Mouse (Mus musculus): ENCODE data around the gene 4931409K22Rik. TPM values are rescaled to one million over a fixed set of nuclear protein-coding genes. Genes with fewer than 3 reads are reported as not detected.
"Not testable (repeated sequence)": the region's sequence is repeated elsewhere in the genome, so short reads cannot be mapped to it uniquely, and the experiment has no call there.

The 4931409K22Rik gene
- polyA plus RNA-seq, 1 experiment from 2014 or later: not detected

GRCm38 (mm10) chr5:24576801-24577182, 20.2 kb upstream of the 4931409K22Rik start:
- peak; percentile 8 for ATAC-seq (ENCODE audit: low read depth)
- peak overlapping the region; percentile 42 for H3K27ac ChIP-seq (replicated peaks; ENCODE audit: low read depth, low read length)
- DNase-seq (ENCODE audit: low spot score): no peak

GRCm38 (mm10) chr5:24575948-24576347, 19.3 kb upstream of the 4931409K22Rik start:
- H3K4me2 ChIP-seq (ENCODE audit: low read depth, low read length): peak overlapping the region; percentile 70
- DNase-seq (ENCODE audit: low spot score) (no peak), ATAC-seq (ENCODE audit: low read depth) (no peak)
- H3K27ac ChIP-seq (replicated peaks; ENCODE audit: low read depth, low read length): no peak overlapping the region
- no peaks in the 10 kb centered on the region for H3K9me3 ChIP-seq (ENCODE audit: control insufficient read depth, low read length)
- 88% methylated on average over 1 of the region's 1 CpGs for WGBS
- H3K27me3 ChIP-seq (replicated peaks; ENCODE audit: control insufficient read depth, insufficient read depth, low read length): no peaks in the 10 kb centered on the region
- H3K4me1 ChIP-seq (ENCODE audit: control insufficient read depth, insufficient read depth, low read length): peaks cover 14% of the 10 kb centered on the region
- H3K36me3 ChIP-seq (ENCODE audit: control insufficient read depth, insufficient read depth, low read length): peaks cover 44% of the 10 kb centered on the region
- H3K4me3 ChIP-seq (ENCODE audit: low read depth, low read length): peak overlapping the region; percentile 65
- peak overlapping the region; percentile 77 for H3K9ac ChIP-seq (ENCODE audit: low read depth, low read length)

More at GRCm38 (mm10) chr5:24576801-24577182, 20.2 kb upstream of the 4931409K22Rik start:
- H3K36me3 ChIP-seq (ENCODE audit: control insufficient read depth, insufficient read depth, low read length): peaks cover 36% of the 10 kb centered on the region
- H3K4me2 ChIP-seq (ENCODE audit: low read depth, low read length): peak overlapping the region; percentile 70
- H3K27me3 ChIP-seq (replicated peaks; ENCODE audit: control insufficient read depth, insufficient read depth, low read length): no peaks in the 10 kb centered on the region
- peak overlapping the region; percentile 77 for H3K9ac ChIP-seq (ENCODE audit: low read depth, low read length)
- H3K4me3 ChIP-seq (ENCODE audit: low read depth, low read length): peak overlapping the region; percentile 65
- H3K9me3 ChIP-seq (ENCODE audit: control insufficient read depth, low read length): no peaks in the 10 kb centered on the region
- H3K4me1 ChIP-seq (ENCODE audit: control insufficient read depth, insufficient read depth, low read length): peaks cover 14% of the 10 kb centered on the region
- WGBS: under 1% methylated on average over 32 of the region's 32 CpGs

- H3K4me1 ChIP-seq (ENCODE audit: control insufficient read depth, insufficient read depth, low read length): peaks cover 23% of the 10 kb centered on the region
- H3K4me2 ChIP-seq (ENCODE audit: low read depth, low read length); H3K4me3 ChIP-seq (ENCODE audit: low read depth, low read length); H3K27ac ChIP-seq (replicated peaks; ENCODE audit: low read depth, low read length); H3K9ac ChIP-seq (ENCODE audit: low read depth, low read length); H3K36me3 ChIP-seq (ENCODE audit: control insufficient read depth, insufficient read depth, low read length); ATAC-seq (ENCODE audit: low read depth); DNase-seq (ENCODE audit: low spot score); H3K27me3 ChIP-seq (replicated peaks; ENCODE audit: control insufficient read depth, insufficient read depth, low read length); H3K9me3 ChIP-seq (ENCODE audit: control insufficient read depth, low read length): not testable (repeated sequence)
- WGBS: 92% methylated on average over 7 of the region's 7 CpGs
These were observed 1.3 kb downstream of the 4931409K22Rik start for GRCm38 (mm10) chr5:24555335-24555734.

- no peak overlapping the region for H3K27ac ChIP-seq (replicated peaks; ENCODE audit: low read depth, low read length)
- no peak overlapping the region for H3K4me3 ChIP-seq (ENCODE audit: low read depth, low read length)
- WGBS: 34% methylated on average over 5 of the region's 5 CpGs
- H3K4me2 ChIP-seq (ENCODE audit: low read depth, low read length): no peak overlapping the region
- peak; percentile 46 for DNase-seq (ENCODE audit: low spot score)
- H3K36me3 ChIP-seq (ENCODE audit: control insufficient read depth, insufficient read depth, low read length): no peaks in the 10 kb centered on the region
- peaks cover 23% of the 10 kb centered on the region for H3K4me1 ChIP-seq (ENCODE audit: control insufficient read depth, insufficient read depth, low read length)
- H3K9ac ChIP-seq (ENCODE audit: low read depth, low read length): no peak overlapping the region
- no peak for ATAC-seq (ENCODE audit: low read depth)
- no peaks in the 10 kb centered on the region for H3K27me3 ChIP-seq (replicated peaks; ENCODE audit: control insufficient read depth, insufficient read depth, low read length)
- no peaks in the 10 kb centered on the region for H3K9me3 ChIP-seq (ENCODE audit: control insufficient read depth, low read length)
These were observed 2.9 kb downstream of the 4931409K22Rik start for GRCm38 (mm10) chr5:24553621-24554244.

- no peak for DNase-seq (ENCODE audit: low spot score)
- Histone ChIP-seq H3K4me1 (ENCODE audit: control insufficient read depth, insufficient read depth, low read length) (peaks cover 23% of the 10 kb centered on the region), H3K27ac (replicated peaks; ENCODE audit: low read depth, low read length) (no peak overlapping the region), H3K27me3 (replicated peaks; ENCODE audit: control insufficient read depth, insufficient read depth, low read length) (no peaks in the 10 kb centered on the region), H3K9me3 (ENCODE audit: control insufficient read depth, low read length) (no peaks in the 10 kb centered on the region), H3K36me3 (ENCODE audit: control insufficient read depth, insufficient read depth, low read length) (no peaks in the 10 kb centered on the region), H3K4me2 (ENCODE audit: low read depth, low read length) (peak overlapping the region; percentile 45), H3K4me3 (ENCODE audit: low read depth, low read length) (no peak overlapping the region), H3K9ac (ENCODE audit: low read depth, low read length) (peak overlapping the region; percentile 45; the same call in 1 of the 2 replicates)
- 43% methylated on average over 2 of the region's 2 CpGs for WGBS
- no peak for ATAC-seq (ENCODE audit: low read depth)
These were observed 5.3 kb downstream of the 4931409K22Rik start for GRCm38 (mm10) chr5:24551317-24551688.

GRCm38 (mm10) chr5:24550598-24551316, 5.9 kb downstream of the 4931409K22Rik start:
- DNase-seq (ENCODE audit: low spot score): peak; percentile 76
- Histone ChIP-seq H3K9me3 (ENCODE audit: control insufficient read depth, low read length) (no peaks in the 10 kb centered on the region), H3K4me3 (ENCODE audit: low read depth, low read length) (no peak overlapping the region), H3K9ac (ENCODE audit: low read depth, low read length) (peak overlapping the region; percentile 45; the same call in 1 of the 2 replicates), H3K4me2 (ENCODE audit: low read depth, low read length) (peak overlapping the region; percentile 45), H3K36me3 (ENCODE audit: control insufficient read depth, insufficient read depth, low read length) (no peaks in the 10 kb centered on the region), H3K27ac (replicated peaks; ENCODE audit: low read depth, low read length) (no peak overlapping the region), H3K4me1 (ENCODE audit: control insufficient read depth, insufficient read depth, low read length) (peaks cover 23% of the 10 kb centered on the region), H3K27me3 (replicated peaks; ENCODE audit: control insufficient read depth, insufficient read depth, low read length) (no peaks in the 10 kb centered on the region)
- 23% methylated on average over 25 of the region's 26 CpGs for WGBS
- ATAC-seq (ENCODE audit: low read depth): peak; percentile 69

GRCm38 (mm10) chr5:24542643-24543042, 14.0 kb downstream of the 4931409K22Rik start:
- Histone ChIP-seq H3K9me3 (ENCODE audit: control insufficient read depth, low read length) (no peaks in the 10 kb centered on the region), H3K4me1 (ENCODE audit: control insufficient read depth, insufficient read depth, low read length) (peaks cover 14% of the 10 kb centered on the region), H3K4me3 (ENCODE audit: low read depth, low read length) (no peak overlapping the region), H3K4me2 (ENCODE audit: low read depth, low read length) (no peak overlapping the region), H3K9ac (ENCODE audit: low read depth, low read length) (no peak overlapping the region), H3K27me3 (replicated peaks; ENCODE audit: control insufficient read depth, insufficient read depth, low read length) (no peaks in the 10 kb centered on the region), H3K36me3 (ENCODE audit: control insufficient read depth, insufficient read depth, low read length) (no peaks in the 10 kb centered on the region), H3K27ac (replicated peaks; ENCODE audit: low read depth, low read length) (no peak overlapping the region)
- ATAC-seq (ENCODE audit: low read depth): no peak
- no peak for DNase-seq (ENCODE audit: low spot score)
- 78% methylated on average over 7 of the region's 7 CpGs for WGBS

- Histone ChIP-seq H3K4me2 (ENCODE audit: low read depth, low read length) (peak overlapping the region; percentile 45), H3K27me3 (replicated peaks; ENCODE audit: control insufficient read depth, insufficient read depth, low read length) (no peaks in the 10 kb centered on the region), H3K4me3 (ENCODE audit: low read depth, low read length) (no peak overlapping the region), H3K9ac (ENCODE audit: low read depth, low read length) (peak overlapping the region; percentile 30; the same call in 1 of the 2 replicates), H3K27ac (replicated peaks; ENCODE audit: low read depth, low read length) (peak overlapping the region; percentile 44; the same call in 1 of the 2 replicates), H3K4me1 (ENCODE audit: control insufficient read depth, insufficient read depth, low read length) (peaks cover 14% of the 10 kb centered on the region), H3K36me3 (ENCODE audit: control insufficient read depth, insufficient read depth, low read length) (no peaks in the 10 kb centered on the region), H3K9me3 (ENCODE audit: control insufficient read depth, low read length) (no peaks in the 10 kb centered on the region)
- no peak; the same call in 1 of the 2 replicates for ATAC-seq (ENCODE audit: low read depth)
- 12% methylated on average over 6 of the region's 6 CpGs for WGBS
- peak; percentile 18 for DNase-seq (ENCODE audit: low spot score)
These were observed 15.5 kb downstream of the 4931409K22Rik start for GRCm38 (mm10) chr5:24541144-24541569.

Measured in embryonic facial prominence, embryonic 14.5 days (tissue).